Mouse (Mus musculus) C2C12 (cell line): ENCODE measurements around the gene Tiam1.

Experiments
- CTCF ChIP-seq: IDR thresholded peaks from one replicate; pipeline ENCODE4 v1.5.1; 2011; ENCODE audit not compliant: control insufficient read depth, insufficient read depth, insufficient read length
- MYOG ChIP-seq: IDR thresholded peaks from one replicate; pipeline ENCODE4 v1.6.1; 2011; ENCODE audit not compliant: control insufficient read depth, insufficient read length; ENCODE audit errors: extremely low read depth
- USF1 ChIP-seq: IDR thresholded peaks from one replicate; pipeline ENCODE4 v1.6.1; 2011; ENCODE audit warnings: low read depth, mild to moderate bottlenecking, control low read depth, moderate library complexity

- no peak for TF ChIP-seq USF1
- TF ChIP-seq CTCF: no peak
- no peak for TF ChIP-seq MYOG
These were observed 202.9 kb downstream of the Tiam1 start for GRCm38 (mm10) chr16:89940696-89941095.
